Mouse (Mus musculus) kidney, adult 11 months (tissue): ENCODE measurements around the gene Prl3a1.

Experiments used
- DNase-seq: peaks from one replicate; pipeline ENCODE4 v3.0.0; 2022

Prl3a1 gene

DNA sequence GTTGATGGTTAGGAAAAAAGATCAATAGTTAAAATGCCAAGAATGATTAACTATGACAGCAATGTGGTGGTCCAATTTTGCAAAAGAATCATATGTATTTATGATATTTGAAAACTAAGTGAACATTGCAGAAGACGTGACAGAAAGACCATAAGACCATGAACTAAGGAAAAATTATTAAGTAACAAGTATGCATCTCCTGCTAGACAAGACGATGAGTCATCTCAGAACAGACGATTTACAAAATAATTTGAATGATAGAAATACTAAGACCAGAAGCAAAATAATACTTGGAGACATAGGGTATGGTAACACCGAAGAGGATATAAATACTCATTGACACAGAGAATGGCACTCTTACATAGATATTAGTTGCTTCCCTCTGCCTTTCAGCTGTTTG, at the start of gene Prl3a1:
TSS of gene Prl3a1 (plus strand) at position 301 of the 400 bp plus-strand sequence.
- DNase-seq = no peak

- no peak for DNase-seq
Observed at GRCm38 (mm10) chr13:27241547-27241946, 17.7 kb upstream of the Prl3a1 start, which contains the start of gene Prl3b1. Gene Prl3b1 (plus strand): TSS chr13:27241847.

DNA sequence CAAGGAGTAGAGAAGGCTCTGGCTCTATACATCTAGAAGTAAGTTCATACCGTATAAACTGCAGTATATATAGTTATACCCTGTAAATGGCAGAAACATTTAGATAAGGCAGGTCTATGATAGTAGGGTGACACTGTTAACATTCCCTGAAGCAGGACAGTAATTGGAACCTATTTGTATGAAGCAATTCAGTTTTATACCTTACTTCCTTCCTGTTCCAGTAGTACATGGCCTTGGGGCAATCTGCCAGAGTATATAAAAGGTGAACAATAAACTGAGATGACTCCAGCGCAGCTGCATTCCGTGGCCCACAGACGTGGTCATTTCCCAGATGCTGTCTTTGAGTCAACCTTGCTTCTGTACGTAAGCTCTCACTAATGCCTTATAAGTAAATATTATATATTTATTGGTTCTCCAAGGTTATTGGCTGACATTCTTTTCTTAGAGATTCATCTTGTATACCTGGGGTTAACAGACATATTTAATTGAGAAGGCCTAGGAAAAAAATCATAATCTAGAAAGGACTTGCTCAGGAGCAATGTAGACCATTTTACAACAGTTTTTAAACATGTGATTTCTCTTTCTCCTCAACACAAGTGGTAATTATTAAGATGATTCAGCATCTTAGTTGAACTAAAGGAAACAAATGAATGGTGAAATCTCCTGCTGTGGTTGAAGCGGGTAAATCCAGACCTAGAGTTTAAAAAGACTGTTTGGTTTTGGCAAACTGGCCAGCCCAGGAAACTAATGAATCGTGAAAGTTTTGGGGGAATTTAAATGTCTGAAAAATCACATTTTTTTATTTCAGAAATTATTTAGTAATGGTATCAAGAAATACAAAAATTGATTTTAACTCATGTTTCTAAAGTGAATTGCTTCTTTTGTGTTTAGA, 53.3 kb downstream of the Prl3a1 start, which contains the start of gene Prl6a1:
TSS of gene Prl6a1 (plus strand) at position 294 of the 892 bp plus-strand sequence.
- DNase-seq = no peak
